Mouse (Mus musculus): Measurements from ENCODE around the gene Agtr2.

GRCm38 (mm10) chrX:21500242-21500641, 15.9 kb downstream of the Agtr2 start:
- TF ChIP-seq CTCF (IDR thresholded peaks at IDR 0.05; ENCODE audit: extremely low read depth, insufficient read length, insufficient replicate concordance, low read depth, low read length) = no peak
- TF ChIP-seq POLR2A (IDR thresholded peaks at IDR 0.05; ENCODE audit: low read depth, low read length) = no peak

Measured in small intestine, adult 2 months (tissue).